Mouse (Mus musculus) embryonic facial prominence, embryonic 12.5 days (tissue): Measurements from ENCODE around the gene Spen. TPM values are rescaled to one million over a fixed set of nuclear protein-coding genes. Genes with fewer than 3 reads are reported as not detected.

Experiments used
- ATAC-seq: fragments of 200-750 bp; cut with Nextera tagmentation; 2 replicates; pipeline ENCODE4 v1.8.0; 2017; ENCODE audit not compliant: insufficient number of reproducible peaks, insufficient read depth, low FRiP score, low TSS enrichment
- H3K27ac ChIP-seq: fragments of 300-500 bp; sonication (generic); 2 replicates; pipeline ENCODE4 v1.5.1; 2016; ENCODE audit warnings: mild to moderate bottlenecking
- H3K27me3 ChIP-seq: fragments of 300-500 bp; sonication (generic); 2 replicates; pipeline ENCODE4 v1.6.1; 2016; ENCODE audit warnings: mild to moderate bottlenecking, moderate library complexity
- H3K36me3 ChIP-seq: fragments of 300-500 bp; sonication (generic); 2 replicates; pipeline ENCODE4 v1.6.1; 2016; ENCODE audit warnings: mild to moderate bottlenecking
- H3K4me1 ChIP-seq: fragments of 300-500 bp; sonication (generic); 2 replicates; pipeline ENCODE4 v1.6.1; 2016
- H3K4me2 ChIP-seq: fragments of 300-500 bp; sonication (generic); replicated peaks from 2 replicates; pipeline ENCODE4 v1.6.1; 2016; ENCODE audit warnings: mild to moderate bottlenecking, moderate library complexity
- H3K4me3 ChIP-seq: fragments of 300-500 bp; sonication (generic); 2 replicates; pipeline ENCODE4 v1.5.1; 2016; ENCODE audit warnings: mild to moderate bottlenecking
- H3K9ac ChIP-seq: fragments of 300-500 bp; sonication (generic); 2 replicates; pipeline ENCODE4 v1.6.1; 2016; ENCODE audit warnings: mild to moderate bottlenecking, moderate library complexity
- H3K9me3 ChIP-seq: fragments of 300-500 bp; sonication (generic); 2 replicates; pipeline ENCODE4 v1.6.1; 2016; ENCODE audit warnings: mild to moderate bottlenecking, moderate library complexity
- WGBS: fragments of 180-500 bp; shearing (Covaris S2); methylation state at CpG from one replicate; pipeline ENCODE4 v1.1.7; 2016; 5-methylcytosine and 5-hydroxymethylcytosine counted together
- polyA plus RNA-seq: library from polyadenylated mRNA; unstranded; fragments of >200 nt; fragmentation: Nextera tagmentation; extraction: Ambion mirVana; gene quantifications from 2 replicates; pipeline ENCODE4 v1.2.1, GENCODE M21; 2016

Gene Spen
- polyA plus RNA-seq, 1 experiment from 2014 or later, result 15.0 TPM

DNA sequence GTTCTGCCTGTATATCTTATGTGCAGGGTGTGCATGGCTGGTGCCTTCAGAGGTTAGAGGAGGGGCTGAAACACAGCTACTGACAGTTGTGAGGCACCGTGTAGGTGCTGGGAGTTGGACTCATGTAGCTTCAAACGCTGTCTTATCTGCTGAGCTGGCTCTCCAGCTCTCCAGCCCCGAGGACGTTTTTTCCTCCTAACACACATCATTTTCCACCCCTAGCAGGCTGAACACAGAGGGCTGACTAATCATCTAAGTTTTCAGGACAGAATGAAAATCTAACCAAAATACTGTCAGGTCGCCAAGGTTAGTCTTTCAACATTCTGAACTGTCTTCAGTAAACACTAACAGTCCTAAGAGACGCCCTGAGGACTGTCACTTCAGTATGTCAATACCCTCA is 13.7 kb downstream of the Spen start:
- Histone ChIP-seq H3K9ac (no peak overlapping the region), H3K27me3 (no peaks in the 10 kb centered on the region), H3K4me2 (no peak overlapping the region), H3K36me3 (peaks cover 34% of the 10 kb centered on the region), H3K4me1 (0 out of 2 replicates have a peak, but pooled peaks cover 4% of the 10 kb centered on the region), H3K4me3 (no peak overlapping the region), H3K27ac (no peak overlapping the region), H3K9me3 (0 out of 2 replicates have a peak, but pooled peaks cover 6% of the 10 kb centered on the region)
- 68% methylated on average over 6 of the region's 6 CpGs for WGBS
- no peak for ATAC-seq

DNA sequence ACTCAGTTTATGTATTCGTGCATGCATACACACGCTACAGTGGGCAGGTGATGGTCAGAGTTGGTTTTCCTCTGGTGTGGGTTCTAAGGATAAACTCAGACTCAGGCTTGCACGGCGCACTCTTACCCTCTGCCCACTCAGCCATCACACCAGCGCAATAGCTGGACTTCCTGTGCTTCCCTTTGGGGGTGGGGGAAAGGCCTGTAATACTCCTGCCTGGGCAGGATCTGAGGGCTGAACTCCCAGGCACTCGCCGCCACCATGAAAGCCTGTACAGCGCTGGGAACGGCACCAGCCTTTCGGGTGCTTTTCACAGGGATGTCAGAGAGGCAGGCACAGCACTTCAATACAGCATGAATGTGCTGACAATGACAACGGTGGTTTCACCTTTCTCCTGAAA is 15.3 kb downstream of the Spen start:
- no peak overlapping the region for H3K9ac ChIP-seq
- H3K4me2 ChIP-seq, result no peak overlapping the region
- no peaks in the 10 kb centered on the region for H3K27me3 ChIP-seq
- WGBS, result 67% methylated on average over 11 of the region's 11 CpGs
- ATAC-seq, result no peak
- peaks cover 34% of the 10 kb centered on the region for H3K36me3 ChIP-seq
- no peak overlapping the region for H3K27ac ChIP-seq
- 0 out of 2 replicates have a peak, but pooled peaks cover 4% of the 10 kb centered on the region for H3K4me1 ChIP-seq
- no peak overlapping the region for H3K4me3 ChIP-seq
- H3K9me3 ChIP-seq, result 0 out of 2 replicates have a peak, but pooled peaks cover 6% of the 10 kb centered on the region

DNA sequence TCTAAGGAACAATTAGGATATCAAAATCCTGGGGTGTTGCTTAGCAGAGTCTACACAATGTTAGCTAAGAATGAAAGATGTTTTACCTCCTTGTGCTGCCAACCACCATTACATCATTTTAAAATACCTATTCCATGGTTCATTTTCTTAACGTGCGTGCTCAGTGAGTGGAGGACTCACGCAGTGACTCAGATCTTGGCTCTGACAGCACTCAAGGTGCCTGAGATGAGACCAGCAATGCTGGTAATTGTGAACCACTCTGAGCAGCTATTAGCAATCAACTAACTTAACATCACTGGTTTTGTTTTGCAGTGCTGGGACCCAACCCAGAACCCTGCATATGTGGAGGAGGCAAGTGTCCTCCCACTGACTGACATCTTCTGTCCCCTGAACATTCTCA is 20.0 kb downstream of the Spen start:
- Histone ChIP-seq H3K4me2 (no peak overlapping the region), H3K27ac (no peak overlapping the region), H3K9ac (no peak overlapping the region), H3K36me3 (peaks cover 65% of the 10 kb centered on the region), H3K4me1 (0 out of 2 replicates have a peak, but pooled peaks cover 4% of the 10 kb centered on the region), H3K4me3 (no peak overlapping the region), H3K27me3 (no peaks in the 10 kb centered on the region), H3K9me3 (0 out of 2 replicates have a peak, but pooled peaks cover 6% of the 10 kb centered on the region)
- 90% methylated on average over 3 of the region's 3 CpGs for WGBS
- no peak for ATAC-seq

DNA sequence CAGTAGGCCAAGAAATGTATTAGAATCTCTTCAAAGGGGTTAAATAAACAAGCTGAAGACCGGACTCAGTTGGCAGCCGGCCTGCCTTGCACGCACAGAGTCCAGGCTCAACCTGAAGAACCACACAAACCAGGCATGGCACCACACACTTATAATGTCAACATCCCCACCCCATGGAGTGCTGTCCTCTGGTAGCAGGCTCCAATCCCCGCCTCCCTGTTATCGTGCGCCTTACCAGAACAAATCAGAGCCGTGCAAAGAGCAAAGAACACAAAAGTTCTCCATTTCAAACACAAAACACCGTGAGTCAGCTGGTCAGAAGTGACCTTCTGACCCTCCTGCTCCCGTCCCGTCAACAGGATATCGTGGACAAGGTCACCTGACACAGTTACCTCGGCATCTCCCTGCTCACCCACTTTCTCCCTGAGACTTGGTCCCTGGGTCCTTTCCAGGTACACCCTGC is 24.2 kb downstream of the Spen start:
- no peak overlapping the region for H3K4me2 ChIP-seq
- ATAC-seq, result no peak
- no peaks in the 10 kb centered on the region for H3K4me1 ChIP-seq
- H3K9me3 ChIP-seq, result no peaks in the 10 kb centered on the region
- H3K4me3 ChIP-seq, result no peak overlapping the region
- no peak overlapping the region for H3K9ac ChIP-seq
- 56% methylated on average over 12 of the region's 12 CpGs for WGBS
- H3K36me3 ChIP-seq, result peaks cover 39% of the 10 kb centered on the region
- no peak overlapping the region for H3K27ac ChIP-seq
- H3K27me3 ChIP-seq, result no peaks in the 10 kb centered on the region

DNA sequence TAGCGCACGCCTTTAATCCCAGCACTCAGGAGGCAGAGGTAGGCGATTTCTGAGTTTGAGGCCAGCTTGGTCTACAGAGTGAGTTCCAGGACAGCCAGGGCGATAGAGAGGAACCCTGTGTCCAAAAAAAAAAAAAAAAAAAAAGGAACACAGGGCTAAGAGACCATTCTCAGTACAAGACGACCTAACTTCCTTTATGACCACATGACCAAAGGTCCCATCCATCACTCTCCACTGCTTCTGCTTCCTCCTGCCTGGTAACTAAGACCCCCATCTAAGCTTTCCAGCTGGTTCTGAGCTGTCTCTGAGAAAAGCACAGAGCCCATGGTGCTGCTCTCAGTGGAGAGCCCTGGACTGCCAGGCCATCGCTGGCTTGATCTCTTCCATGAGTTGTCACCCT is 26.3 kb downstream of the Spen start:
- peaks cover 21% of the 10 kb centered on the region for H3K36me3 ChIP-seq

DNA sequence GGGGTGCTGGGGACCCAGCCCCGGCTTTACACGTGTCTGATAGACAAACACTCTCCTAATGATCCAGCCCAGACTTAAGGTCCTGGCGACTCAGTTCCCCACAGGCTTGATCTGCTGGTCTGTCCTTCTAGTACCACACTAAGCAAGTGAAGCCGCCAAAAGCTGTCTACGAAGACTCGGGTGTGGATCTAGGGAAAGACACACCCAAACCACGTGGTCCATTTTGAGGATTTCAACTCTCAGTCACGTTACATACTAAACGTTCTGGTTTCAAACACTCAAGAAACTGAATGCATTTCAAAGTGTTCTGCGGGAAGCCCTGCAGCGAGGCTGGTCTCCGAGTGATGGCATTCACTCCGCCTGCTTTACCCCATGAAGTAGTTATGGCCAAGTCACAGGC is 27.9 kb downstream of the Spen start:
- no peak overlapping the region for H3K4me3 ChIP-seq
- ATAC-seq, result no peak
- peaks cover 8% of the 10 kb centered on the region; the same call in 1 of the 2 replicates for H3K4me1 ChIP-seq
- WGBS, result 87% methylated on average over 13 of the region's 13 CpGs
- H3K9me3 ChIP-seq, result no peaks in the 10 kb centered on the region
- no peak overlapping the region for H3K9ac ChIP-seq
- H3K27ac ChIP-seq, result no peak overlapping the region
- H3K36me3 ChIP-seq, result peaks cover 4% of the 10 kb centered on the region
- no peaks in the 10 kb centered on the region for H3K27me3 ChIP-seq
- no peak overlapping the region for H3K4me2 ChIP-seq

More for the DNA sequence above, 26.3 kb downstream of the Spen start:
- Histone ChIP-seq H3K9me3 (no peaks in the 10 kb centered on the region), H3K4me2 (no peak overlapping the region), H3K4me3 (no peak overlapping the region), H3K9ac (no peak overlapping the region), H3K4me1 (no peaks in the 10 kb centered on the region), H3K27ac (no peak overlapping the region), H3K27me3 (no peaks in the 10 kb centered on the region)
- 78% methylated on average over 6 of the region's 6 CpGs for WGBS
- no peak for ATAC-seq

DNA sequence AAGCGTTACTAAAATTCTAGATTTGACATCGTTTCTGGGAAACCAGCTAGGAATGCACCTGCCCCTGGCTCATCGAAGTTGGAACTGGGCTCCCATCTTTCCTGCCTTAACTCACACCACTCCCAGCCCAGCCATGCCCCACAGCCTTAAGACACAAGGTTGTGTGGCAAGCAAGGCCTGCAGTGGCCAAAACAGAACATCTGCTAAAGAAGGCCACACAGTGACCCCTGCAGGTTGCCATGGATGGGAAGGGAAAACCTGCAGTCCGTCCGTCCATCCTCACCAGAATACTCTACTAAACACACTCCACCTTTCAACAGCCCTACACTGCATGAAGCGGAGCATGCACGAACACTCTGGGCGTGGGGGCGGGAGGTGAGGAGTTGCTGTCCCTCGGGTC is 31.5 kb downstream of the Spen start:
- H3K9ac ChIP-seq, result no peak overlapping the region

DNA sequence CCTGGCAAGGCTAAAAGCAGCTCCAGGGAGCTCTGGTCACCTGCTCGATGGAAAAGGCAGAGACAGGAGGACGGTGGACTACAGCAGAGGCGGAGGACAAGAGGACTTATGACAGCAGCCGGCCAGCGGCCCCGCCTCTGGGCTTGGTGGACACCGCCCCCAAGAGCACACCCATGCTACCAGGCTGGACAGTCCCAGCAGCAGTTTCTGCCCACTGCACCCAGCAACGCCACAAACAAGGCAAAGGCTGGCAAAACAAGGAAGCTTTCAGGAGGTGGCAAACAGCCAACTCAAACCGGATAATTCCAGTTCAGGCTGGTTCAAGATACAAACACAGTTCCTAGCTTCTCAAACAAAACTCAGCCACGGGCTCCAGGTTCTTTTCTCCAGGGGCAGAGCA is 32.0 kb downstream of the Spen start:
- Histone ChIP-seq H3K27me3 (no peaks in the 10 kb centered on the region), H3K9ac (no peak overlapping the region), H3K4me1 (peaks cover 12% of the 10 kb centered on the region), H3K36me3 (no peaks in the 10 kb centered on the region; the same call in 1 of the 2 replicates), H3K27ac (peak overlapping the region; percentile 78), H3K9me3 (no peaks in the 10 kb centered on the region), H3K4me3 (no peak overlapping the region), H3K4me2 (no peak overlapping the region)
- 70% methylated on average over 10 of the region's 10 CpGs for WGBS
- ATAC-seq, result no peak

More for the DNA sequence above, 31.5 kb downstream of the Spen start:
- no peaks in the 10 kb centered on the region; the same call in 1 of the 2 replicates for H3K36me3 ChIP-seq
- no peak for ATAC-seq
- WGBS, result 80% methylated on average over 10 of the region's 10 CpGs
- no peak overlapping the region for H3K4me2 ChIP-seq
- H3K4me3 ChIP-seq, result no peak overlapping the region
- peak overlapping the region; percentile 78; the same call in 1 of the 2 replicates for H3K27ac ChIP-seq
- no peaks in the 10 kb centered on the region for H3K9me3 ChIP-seq
- H3K27me3 ChIP-seq, result no peaks in the 10 kb centered on the region
- peaks cover 8% of the 10 kb centered on the region; the same call in 1 of the 2 replicates for H3K4me1 ChIP-seq

DNA sequence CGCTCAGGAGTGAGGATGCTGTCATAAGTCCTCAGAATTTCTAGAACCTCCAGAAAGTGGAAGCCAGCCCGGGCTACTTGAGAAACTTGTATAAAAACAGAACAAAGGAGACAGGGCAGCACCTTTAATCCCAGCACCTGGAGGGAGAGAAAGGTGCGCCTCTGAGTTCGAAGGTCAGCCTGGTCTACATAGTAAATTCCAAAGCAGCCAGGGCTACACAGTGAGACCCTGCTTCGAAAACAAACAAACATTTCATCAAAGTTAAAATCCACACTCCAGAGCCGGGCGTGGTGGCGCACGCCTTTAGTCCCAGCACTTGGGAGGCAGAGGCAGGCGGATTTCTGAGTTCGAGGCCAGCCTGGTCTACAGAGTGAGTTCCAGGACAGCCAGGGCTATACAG is 32.6 kb downstream of the Spen start:
- ATAC-seq, result no peak
- Histone ChIP-seq H3K4me3 (no peak overlapping the region), H3K27ac (no peak overlapping the region), H3K4me1 (peaks cover 18% of the 10 kb centered on the region), H3K4me2 (no peak overlapping the region), H3K9me3 (no peaks in the 10 kb centered on the region), H3K27me3 (no peaks in the 10 kb centered on the region), H3K9ac (no peak overlapping the region), H3K36me3 (no peaks in the 10 kb centered on the region; the same call in 1 of the 2 replicates)
- WGBS, result 93% methylated on average over 11 of the region's 11 CpGs

DNA sequence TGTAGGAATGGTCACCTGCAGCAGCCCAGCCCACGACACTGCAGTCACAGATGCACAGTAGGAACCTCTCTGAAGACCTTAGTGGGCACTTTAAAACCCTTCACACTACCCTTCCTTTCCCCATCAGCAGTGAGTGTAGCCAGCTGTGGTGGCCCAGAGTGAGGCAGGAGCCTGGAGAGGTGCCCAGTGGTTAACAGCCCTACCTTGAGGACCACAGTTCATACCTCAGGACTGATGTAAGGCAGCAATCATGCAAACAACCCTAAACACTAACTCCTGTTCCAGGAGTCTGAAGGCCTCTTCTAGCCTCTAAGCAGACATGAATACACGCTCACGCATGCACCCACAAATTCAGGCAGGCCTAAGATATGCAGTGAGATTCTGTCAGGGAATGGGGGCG is 33.9 kb downstream of the Spen start:
- Histone ChIP-seq H3K4me3 (no peak overlapping the region), H3K4me1 (peaks cover 23% of the 10 kb centered on the region), H3K36me3 (no peaks in the 10 kb centered on the region), H3K27me3 (no peaks in the 10 kb centered on the region), H3K4me2 (no peak overlapping the region), H3K9me3 (no peaks in the 10 kb centered on the region), H3K9ac (no peak overlapping the region), H3K27ac (no peak overlapping the region)
- 92% methylated on average over 4 of the region's 4 CpGs for WGBS
- ATAC-seq, result no peak

DNA sequence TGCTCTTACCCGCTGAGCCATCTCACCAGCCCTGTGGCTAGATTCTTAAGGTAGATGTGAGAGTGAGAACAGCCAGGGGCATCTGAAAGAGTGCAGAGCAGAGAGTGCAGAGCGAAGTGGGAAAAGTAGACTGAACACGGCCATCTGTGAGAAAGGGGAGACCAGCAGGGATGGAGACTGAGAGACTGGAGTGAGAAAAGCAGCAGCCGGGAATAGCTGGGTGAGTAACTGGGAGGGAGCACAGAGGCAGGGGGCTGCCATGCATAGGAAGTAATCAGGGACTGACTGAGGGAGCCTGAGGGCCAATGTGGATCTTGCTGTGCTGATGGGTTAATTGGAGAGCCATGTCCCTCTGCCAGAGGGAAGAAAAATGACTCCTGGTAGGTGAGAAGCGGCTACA is 35.7 kb downstream of the Spen start:
- H3K36me3 ChIP-seq, result no peaks in the 10 kb centered on the region
- H3K9ac ChIP-seq, result no peak overlapping the region
- H3K4me3 ChIP-seq, result no peak overlapping the region
- no peak for ATAC-seq
- H3K27ac ChIP-seq, result no peak overlapping the region
- 51% methylated on average over 5 of the region's 5 CpGs for WGBS
- no peak overlapping the region for H3K4me2 ChIP-seq
- H3K9me3 ChIP-seq, result no peaks in the 10 kb centered on the region
- H3K4me1 ChIP-seq, result peaks cover 23% of the 10 kb centered on the region
- no peaks in the 10 kb centered on the region for H3K27me3 ChIP-seq

DNA sequence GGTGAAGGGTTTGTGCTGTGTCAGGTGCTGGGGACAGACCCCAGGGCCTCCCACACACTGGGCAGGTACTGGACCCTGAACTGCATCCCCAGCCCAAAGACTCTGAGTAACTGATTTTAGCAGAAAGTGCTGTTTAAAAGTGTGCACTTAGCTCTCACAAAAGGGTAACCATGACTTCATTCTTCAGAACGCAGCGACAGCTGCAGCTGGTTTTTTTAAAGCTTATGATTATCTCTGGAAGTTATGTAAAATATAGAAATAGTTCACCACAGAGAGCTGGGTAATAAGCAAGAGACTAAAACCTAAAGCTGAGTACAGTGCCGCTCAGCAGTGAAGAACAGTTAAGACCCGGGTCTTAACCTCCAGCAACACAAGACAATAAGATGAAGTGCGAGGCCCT is 37.3 kb downstream of the Spen start:
- Histone ChIP-seq H3K4me2 (no peak overlapping the region), H3K9ac (no peak overlapping the region), H3K4me3 (no peak overlapping the region), H3K9me3 (no peaks in the 10 kb centered on the region), H3K36me3 (0 out of 2 replicates have a peak, but pooled peaks cover 4% of the 10 kb centered on the region), H3K4me1 (peaks cover 15% of the 10 kb centered on the region), H3K27ac (peak overlapping the region; percentile 52; the same call in 1 of the 2 replicates), H3K27me3 (no peaks in the 10 kb centered on the region)
- ATAC-seq, result no peak
- WGBS, result 63% methylated on average over 5 of the region's 5 CpGs
